Mouse (Mus musculus) liver, embryonic 11.5 days (tissue): ENCODE data around the gene Dohh. TPM values are rescaled to one million over a fixed set of nuclear protein-coding genes. Genes with fewer than 3 reads are reported as not detected.

ENCODE experiments used
- ATAC-seq: fragments of 200-750 bp; cut with Nextera tagmentation; replicated peaks from 2 replicates; pipeline ENCODE4 v1.8.0; 2017; ENCODE audit warnings: moderate number of reproducible peaks, mild to moderate bottlenecking, moderate TSS enrichment, moderate library complexity; ENCODE audit not compliant: low FRiP score
- DNase-seq: peaks from one replicate; pipeline ENCODE4 v3.0.0-alpha.2; 2017; ENCODE audit warnings: low spot score
- H3K27ac ChIP-seq: fragments of 300-500 bp; sonication (generic); 2 replicates; pipeline ENCODE4 v1.5.1; 2014; ENCODE audit warnings: mild to moderate bottlenecking, low read depth, low read length, control low read depth
- H3K27me3 ChIP-seq: fragments of 300-500 bp; sonication (generic); replicated peaks from 2 replicates; pipeline ENCODE4 v1.6.1; 2014; ENCODE audit warnings: low read length, mixed read lengths; ENCODE audit not compliant: control insufficient read depth, insufficient read depth
- H3K36me3 ChIP-seq: fragments of 300-500 bp; sonication (generic); 2 replicates; pipeline ENCODE4 v1.6.1; 2014; ENCODE audit warnings: mild to moderate bottlenecking, low read length, moderate library complexity, mixed read lengths; ENCODE audit not compliant: control insufficient read depth, insufficient read depth
- H3K4me1 ChIP-seq: fragments of 300-500 bp; sonication (generic); replicated peaks from 2 replicates; pipeline ENCODE4 v1.6.1; 2014; ENCODE audit warnings: low read length, mixed read lengths; ENCODE audit not compliant: control insufficient read depth, insufficient read depth
- H3K4me2 ChIP-seq: fragments of 300-500 bp; sonication (generic); 2 replicates; pipeline ENCODE4 v1.6.1; 2014; ENCODE audit warnings: mild to moderate bottlenecking, control low read depth, moderate library complexity
- H3K4me3 ChIP-seq: fragments of 300-500 bp; sonication (generic); 2 replicates; pipeline ENCODE4 v1.5.1; 2014; ENCODE audit warnings: low read depth, low read length, control low read depth
- H3K9ac ChIP-seq: fragments of 300-500 bp; sonication (generic); 2 replicates; pipeline ENCODE4 v1.6.1; 2014; ENCODE audit warnings: low read depth, low read length, control low read depth
- H3K9me3 ChIP-seq: fragments of 300-500 bp; sonication (generic); 2 replicates; pipeline ENCODE4 v1.6.1; 2016; ENCODE audit warnings: low read length, inconsistent platforms, mixed read lengths; ENCODE audit not compliant: control insufficient read depth
- WGBS: fragments of 180-500 bp; shearing (Covaris S2); extraction: QIAGEN DNeasy Blood & Tissue Kit; methylation state at CpG from one replicate; pipeline ENCODE4 v1.1.7; 2014; 5-methylcytosine and 5-hydroxymethylcytosine counted together
- polyA plus RNA-seq: library from polyadenylated mRNA; unstranded; fragments of >200 nt; fragmentation: Nextera tagmentation; extraction: Ambion mirVana; gene quantifications from 2 replicates; pipeline ENCODE4 v1.2.1, GENCODE M21; 2014

The Dohh gene
- polyA plus RNA-seq, 1 experiment from 2014 or later, result 97.4 TPM

- no peaks in the 10 kb centered on the region for H3K9me3 ChIP-seq
- 0 out of 2 replicates have a peak overlapping the region, but pooled peaks have one; percentile 9 for H3K4me2 ChIP-seq
- peaks cover 27% of the 10 kb centered on the region for H3K27me3 ChIP-seq
- no peak overlapping the region for H3K9ac ChIP-seq
- DNase-seq (no peak), ATAC-seq (no peak)
- H3K4me1 ChIP-seq, result peaks cover 57% of the 10 kb centered on the region
- H3K27ac ChIP-seq, result peak overlapping the region; percentile 60; the same call in 1 of the 2 replicates
- 72% methylated on average over 10 of the region's 10 CpGs for WGBS
- no peak overlapping the region for H3K4me3 ChIP-seq
- peaks cover 9% of the 10 kb centered on the region for H3K36me3 ChIP-seq
Measured at GRCm38 (mm10) chr10:81403511-81403910, 19.3 kb downstream of the Dohh start.

GRCm38 (mm10) chr10:81404082-81404481 lies 19.9 kb downstream of the Dohh start:
- Histone ChIP-seq H3K27me3 (peaks cover 27% of the 10 kb centered on the region), H3K4me2 (no peak overlapping the region), H3K36me3 (peaks cover 9% of the 10 kb centered on the region), H3K9me3 (no peaks in the 10 kb centered on the region), H3K9ac (no peak overlapping the region), H3K27ac (no peak overlapping the region), H3K4me1 (peaks cover 63% of the 10 kb centered on the region), H3K4me3 (no peak overlapping the region)
- ATAC-seq (no peak), DNase-seq (no peak)
- 29% methylated on average over 9 of the region's 9 CpGs for WGBS

- H3K4me2 ChIP-seq, result peak overlapping the region; percentile 20; the same call in 1 of the 2 replicates
- no peak for ATAC-seq
- no peaks in the 10 kb centered on the region for H3K9me3 ChIP-seq
Measured at GRCm38 (mm10) chr10:81404720-81405119, 20.5 kb downstream of the Dohh start.

GRCm38 (mm10) chr10:81405588-81406201 lies 21.5 kb downstream of the Dohh start:
- ATAC-seq (no peak), DNase-seq (no peak)
- Histone ChIP-seq H3K4me1 (peaks cover 79% of the 10 kb centered on the region), H3K27me3 (peaks cover 24% of the 10 kb centered on the region), H3K4me3 (no peak overlapping the region), H3K27ac (no peak overlapping the region), H3K9ac (no peak overlapping the region), H3K36me3 (peaks cover 2% of the 10 kb centered on the region; the same call in 1 of the 2 replicates), H3K4me2 (no peak overlapping the region), H3K9me3 (no peaks in the 10 kb centered on the region)
- WGBS, result 42% methylated on average over 13 of the region's 13 CpGs

More at GRCm38 (mm10) chr10:81404720-81405119, 20.5 kb downstream of the Dohh start:
- DNase-seq, result no peak
- Histone ChIP-seq H3K4me3 (no peak overlapping the region), H3K4me1 (peaks cover 69% of the 10 kb centered on the region), H3K27ac (no peak overlapping the region), H3K36me3 (peaks cover 5% of the 10 kb centered on the region), H3K27me3 (peaks cover 27% of the 10 kb centered on the region), H3K9ac (peak overlapping the region; percentile 37; the same call in 1 of the 2 replicates)
- 33% methylated on average over 18 of the region's 18 CpGs for WGBS

GRCm38 (mm10) chr10:81406504-81407440 lies 22.5 kb downstream of the Dohh start:
- DNase-seq (no peak), ATAC-seq (no peak)
- Histone ChIP-seq H3K4me3 (peak overlapping the region; percentile 34), H3K27me3 (peaks cover 24% of the 10 kb centered on the region), H3K36me3 (no peaks in the 10 kb centered on the region; the same call in 1 of the 2 replicates), H3K4me1 (peaks cover 80% of the 10 kb centered on the region), H3K9ac (no peak overlapping the region; the same call in 1 of the 2 replicates), H3K4me2 (peak overlapping the region; percentile 48), H3K9me3 (no peaks in the 10 kb centered on the region), H3K27ac (peak overlapping the region; percentile 75)
- WGBS, result 24% methylated on average over 24 of the region's 24 CpGs

GRCm38 (mm10) chr10:81407539-81408423 lies 23.6 kb downstream of the Dohh start:
- Histone ChIP-seq H3K27me3 (peaks cover 24% of the 10 kb centered on the region), H3K4me3 (peak overlapping the region; percentile 34), H3K36me3 (no peaks in the 10 kb centered on the region; the same call in 1 of the 2 replicates), H3K9me3 (no peaks in the 10 kb centered on the region), H3K4me2 (peak overlapping the region; percentile 48), H3K4me1 (peaks cover 80% of the 10 kb centered on the region), H3K27ac (peak overlapping the region; percentile 75), H3K9ac (peak overlapping the region; percentile 14; the same call in 1 of the 2 replicates)
- no peak for ATAC-seq
- DNase-seq, result no peak
- 16% methylated on average over 31 of the region's 31 CpGs for WGBS

- H3K9me3 ChIP-seq, result no peaks in the 10 kb centered on the region
- no peak for ATAC-seq
- H3K4me2 ChIP-seq, result peak overlapping the region; percentile 48
- no peaks in the 10 kb centered on the region; the same call in 1 of the 2 replicates for H3K36me3 ChIP-seq
- peak overlapping the region; percentile 21; the same call in 1 of the 2 replicates for H3K4me3 ChIP-seq
- peaks cover 80% of the 10 kb centered on the region for H3K4me1 ChIP-seq
- peak overlapping the region; percentile 75 for H3K27ac ChIP-seq
- H3K27me3 ChIP-seq, result peaks cover 24% of the 10 kb centered on the region
- H3K9ac ChIP-seq, result 0 out of 2 replicates have a peak overlapping the region, but pooled peaks have one; percentile 14
- DNase-seq, result no peak
- WGBS, result 32% methylated on average over 13 of the region's 13 CpGs
Measured at GRCm38 (mm10) chr10:81408424-81408729, 24.1 kb downstream of the Dohh start.

- WGBS, result 3% methylated on average over 9 of the region's 9 CpGs
- Histone ChIP-seq H3K4me3 (peak overlapping the region; percentile 21; the same call in 1 of the 2 replicates), H3K9ac (0 out of 2 replicates have a peak overlapping the region, but pooled peaks have one; percentile 35), H3K27ac (peak overlapping the region; percentile 75), H3K36me3 (no peaks in the 10 kb centered on the region; the same call in 1 of the 2 replicates), H3K27me3 (peaks cover 24% of the 10 kb centered on the region), H3K4me1 (peaks cover 84% of the 10 kb centered on the region), H3K4me2 (peak overlapping the region; percentile 48), H3K9me3 (no peaks in the 10 kb centered on the region)
- DNase-seq, result peak; percentile 85
- ATAC-seq, result peak; percentile 76
Measured at GRCm38 (mm10) chr10:81408871-81409291, 24.7 kb downstream of the Dohh start.
